Mouse (Mus musculus) gastrocnemius, postnatal 25 days (tissue): ENCODE data around the gene Ptprf. TPM values are rescaled to one million over a fixed set of nuclear protein-coding genes. Genes with fewer than 3 reads are reported as not detected.

Source experiments
- DNase-seq: peaks from one replicate; pipeline ENCODE4 v3.0.0; 2022
- long read RNA-seq, 2 experiments: library from polyadenylated mRNA; stranded (forward); transcript quantifications; one replicate each; pipeline ENCODE4 v2.0.0; 2021
- total RNA-seq, 2 experiments: library from RNA; stranded (reverse); gene quantifications; 1 replicate in 1 of 2; 2 replicates in 1 of 2; pipeline ENCODE4 v1.2.3; 2021

The Ptprf gene
- 1 to 10 TPM; 3.7 to 4.8 TPM for total RNA-seq
- long read RNA-seq, experiment 1, result 0 reads
- long read RNA-seq, experiment 2, partial matches to known transcripts, result 0 of 1 reads
- long read RNA-seq, experiment 2, other reads (novel, unspliced or antisense), result 1 of 1 reads

- DNase-seq, result peak; percentile 66
These were observed at the start of gene Ptprf for GRCm38 (mm10) chr4:118291231-118291630. Gene Ptprf (minus strand): TSS chr4:118291405.

- DNase-seq, result no peak
These were observed 45.5 kb upstream of the Ptprf start for GRCm38 (mm10) chr4:118336658-118337057.

GRCm38 (mm10) chr4:118335991-118336390, 44.8 kb upstream of the Ptprf start:
- no peak for DNase-seq

- no peak for DNase-seq
These were observed 40.6 kb upstream of the Ptprf start for GRCm38 (mm10) chr4:118331777-118332176.

- no peak for DNase-seq
These were observed 35.3 kb upstream of the Ptprf start for GRCm38 (mm10) chr4:118326476-118326875.

- no peak for DNase-seq
These were observed 29.4 kb upstream of the Ptprf start for GRCm38 (mm10) chr4:118320636-118321035.

GRCm38 (mm10) chr4:118319706-118320344, 28.6 kb upstream of the Ptprf start:
- no peak for DNase-seq

GRCm38 (mm10) chr4:118316662-118317061, 25.5 kb upstream of the Ptprf start:
- DNase-seq, result no peak

- DNase-seq, result no peak
These were observed 24.1 kb upstream of the Ptprf start for GRCm38 (mm10) chr4:118315286-118315685.

GRCm38 (mm10) chr4:118310461-118310860, 19.3 kb upstream of the Ptprf start:
- no peak for DNase-seq

- no peak for DNase-seq
These were observed 16.5 kb upstream of the Ptprf start for GRCm38 (mm10) chr4:118307533-118308263.

GRCm38 (mm10) chr4:118306113-118306696, 15.0 kb upstream of the Ptprf start:
- no peak for DNase-seq

GRCm38 (mm10) chr4:118304984-118305383, 13.8 kb upstream of the Ptprf start:
- no peak for DNase-seq

GRCm38 (mm10) chr4:118297844-118298243, 6.6 kb upstream of the Ptprf start:
- DNase-seq, result no peak

GRCm38 (mm10) chr4:118295651-118296561, 4.7 kb upstream of the Ptprf start:
- DNase-seq, result no peak

- no peak for DNase-seq
These were observed 3.6 kb upstream of the Ptprf start for GRCm38 (mm10) chr4:118294811-118295210.

GRCm38 (mm10) chr4:118292741-118293306, 1.6 kb upstream of the Ptprf start:
- DNase-seq, result peak; percentile 33

GRCm38 (mm10) chr4:118290416-118291030, 682 bp downstream of the Ptprf start:
- no peak for DNase-seq

GRCm38 (mm10) chr4:118289960-118290415, 1.2 kb downstream of the Ptprf start:
- no peak for DNase-seq

GRCm38 (mm10) chr4:118289266-118289665, 1.9 kb downstream of the Ptprf start:
- DNase-seq, result no peak

GRCm38 (mm10) chr4:118288531-118288930, 2.7 kb downstream of the Ptprf start:
- DNase-seq, result no peak
